Mouse (Mus musculus) hindbrain, embryonic 10.5 days (tissue): ENCODE measurements around the gene Cngb1. TPM values are rescaled to one million over a fixed set of nuclear protein-coding genes. Genes with fewer than 3 reads are reported as not detected.

Source experiments
- DNase-seq: peaks from one replicate; pipeline ENCODE4 v3.0.0-alpha.2; 2017; ENCODE audit warnings: low spot score
- H3K27ac ChIP-seq: fragments of 300-500 bp; sonication (generic); 2 replicates; pipeline ENCODE4 v1.5.1; 2016; ENCODE audit warnings: mild to moderate bottlenecking, moderate library complexity
- H3K27me3 ChIP-seq: fragments of 300-500 bp; sonication (generic); 2 replicates; pipeline ENCODE4 v1.6.1; 2016; ENCODE audit warnings: mild to moderate bottlenecking; ENCODE audit not compliant: poor library complexity, insufficient read depth, severe bottlenecking
- H3K36me3 ChIP-seq: fragments of 300-500 bp; sonication (generic); 2 replicates; pipeline ENCODE4 v1.6.1; 2016; ENCODE audit warnings: mild to moderate bottlenecking, moderate library complexity
- H3K4me1 ChIP-seq: fragments of 300-500 bp; sonication (generic); replicated peaks from 2 replicates; pipeline ENCODE4 v1.6.1; 2016; ENCODE audit warnings: mild to moderate bottlenecking
- H3K4me3 ChIP-seq: fragments of 300-500 bp; sonication (generic); 2 replicates; pipeline ENCODE4 v1.5.1; 2016; ENCODE audit warnings: mild to moderate bottlenecking, moderate library complexity
- H3K9me3 ChIP-seq: fragments of 300-500 bp; sonication (generic); 2 replicates; pipeline ENCODE4 v1.6.1; 2016; ENCODE audit warnings: mild to moderate bottlenecking, moderate library complexity
- WGBS: fragments of 180-500 bp; shearing (Covaris S2); methylation state at CpG from one replicate; pipeline ENCODE4 v1.1.7; 2016; 5-methylcytosine and 5-hydroxymethylcytosine counted together
- polyA plus RNA-seq: library from polyadenylated mRNA; unstranded; fragments of >200 nt; fragmentation: Nextera tagmentation; extraction: Ambion mirVana; gene quantifications from 2 replicates; pipeline ENCODE4 v1.2.1, GENCODE M21; 2016

The Cngb1 gene
- polyA plus RNA-seq, 1 experiment from 2014 or later = 0.59 TPM

DNA sequence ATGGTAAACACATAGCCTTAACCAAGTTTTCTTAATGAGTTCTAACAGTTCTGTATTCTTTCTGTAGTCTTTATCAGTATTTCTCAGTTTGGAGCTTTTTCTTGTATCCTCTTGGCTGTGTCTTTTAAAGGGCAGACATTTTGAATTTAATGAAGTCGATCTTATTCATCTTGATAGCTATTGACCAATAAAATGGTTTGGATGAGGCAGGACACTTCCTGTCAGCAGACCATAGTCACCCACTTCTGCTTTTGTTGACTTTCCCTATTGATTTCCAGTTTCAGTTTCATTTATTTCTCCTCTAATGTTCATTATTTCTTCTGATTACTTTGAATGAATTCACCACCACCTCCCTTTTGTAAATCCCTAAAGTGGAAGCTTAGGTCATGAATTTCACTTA lies 29.3 kb upstream of the Cngb1 start:
- no peak overlapping the region for H3K27ac ChIP-seq
- peaks cover 19% of the 10 kb centered on the region for H3K4me1 ChIP-seq
- no peaks in the 10 kb centered on the region for H3K9me3 ChIP-seq
- no peak overlapping the region for H3K4me3 ChIP-seq
- no peaks in the 10 kb centered on the region for H3K27me3 ChIP-seq
- peaks cover 51% of the 10 kb centered on the region for H3K36me3 ChIP-seq
- WGBS = 97% methylated on average over 1 of the region's 1 CpGs
- DNase-seq = no peak

DNA sequence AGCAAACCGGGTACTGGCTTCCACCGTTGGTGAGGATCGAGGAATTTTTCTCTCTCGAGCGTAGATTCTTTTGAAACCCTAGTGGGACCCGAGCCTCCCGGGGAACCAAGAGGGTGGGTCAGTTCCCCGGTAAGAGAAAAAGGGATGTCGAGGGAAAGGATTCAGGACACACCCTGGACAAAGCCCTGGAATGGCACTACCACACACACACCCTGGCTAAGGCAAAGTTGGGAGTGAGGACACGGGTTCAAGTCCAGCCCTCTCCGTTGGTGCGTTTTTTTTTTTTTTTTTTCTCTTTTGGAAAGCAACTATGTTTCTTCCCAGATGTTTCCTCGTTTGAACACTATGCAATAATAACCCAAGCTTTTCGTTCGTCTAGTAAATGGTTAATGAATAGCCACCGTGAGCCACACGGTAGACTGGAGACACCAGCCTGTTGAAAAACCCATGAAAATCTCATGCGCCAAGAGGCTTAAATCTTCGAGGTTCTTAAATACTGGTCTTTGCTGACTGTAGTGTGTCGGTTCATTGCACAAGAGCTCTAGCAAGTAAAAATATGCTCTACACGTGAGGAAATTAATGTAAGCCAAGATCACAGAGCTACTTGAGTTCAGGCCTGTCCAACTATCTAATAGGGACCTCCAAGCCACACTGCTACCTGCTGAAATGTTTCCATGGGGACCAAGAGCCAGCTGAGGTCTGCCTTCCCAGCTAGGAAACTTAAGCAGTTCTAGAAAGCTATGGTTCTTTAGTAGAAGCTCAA lies 26.2 kb upstream of the Cngb1 start:
- Histone ChIP-seq H3K9me3 (no peaks in the 10 kb centered on the region), H3K4me1 (peaks cover 38% of the 10 kb centered on the region), H3K4me3 (peak overlapping the region; percentile 76), H3K27me3 (no peaks in the 10 kb centered on the region), H3K27ac (peak overlapping the region; percentile 94), H3K36me3 (peaks cover 48% of the 10 kb centered on the region)
- no peak for DNase-seq
- 32% methylated on average over 21 of the region's 21 CpGs for WGBS

DNA sequence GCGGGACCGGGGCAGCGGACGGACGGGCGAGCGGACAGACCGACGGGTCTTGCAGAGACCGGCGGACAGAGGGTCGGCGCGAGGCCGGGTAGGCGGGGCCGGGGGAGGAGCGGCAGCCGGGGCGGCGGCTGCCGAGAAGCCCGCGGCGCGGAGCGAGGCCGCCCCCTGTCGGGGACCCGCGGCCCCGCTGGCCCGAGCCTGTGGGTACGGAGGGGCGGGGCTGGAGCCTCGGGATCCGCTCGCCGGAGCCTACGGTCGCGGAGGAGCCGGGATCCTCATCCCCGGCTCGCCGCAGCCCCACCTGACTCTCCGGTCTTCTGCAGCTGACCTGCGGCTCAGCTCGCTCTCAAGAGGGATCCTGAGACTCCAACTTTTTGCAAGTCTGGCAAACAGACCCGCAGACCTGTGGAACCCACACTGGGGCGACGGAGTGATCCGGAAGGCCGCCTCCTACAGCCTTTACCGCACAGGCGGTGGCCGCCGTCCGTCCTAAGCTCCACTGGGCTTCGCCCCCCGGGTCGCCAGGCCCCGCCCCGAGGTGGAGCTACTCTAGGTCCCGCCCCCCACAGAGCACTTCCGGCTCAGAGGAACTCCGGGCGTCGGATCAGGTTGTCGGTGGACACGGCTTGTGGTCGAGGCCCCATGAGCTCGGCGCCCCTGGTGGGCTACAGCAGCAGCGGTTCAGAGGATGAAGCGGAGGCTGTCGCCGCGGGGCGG lies 25.5 kb upstream of the Cngb1 start, which contains the start of the genes Zfp319 and Usb1:
Gene Zfp319 (minus strand): TSS at position 231 of the 717 bp plus-strand sequence.
Gene Usb1 (plus strand): TSS at position 565 of the 717 bp plus-strand sequence.
- under 1% methylated on average over 79 of the region's 80 CpGs for WGBS
- Histone ChIP-seq H3K27ac (peak within 1 kb of the TSS; percentile 94), H3K4me3 (peak within 1 kb of the TSS; percentile 76), H3K27me3 (no peaks in the 10 kb centered on the region), H3K4me1 (peaks cover 44% of the 10 kb centered on the region), H3K36me3 (peaks cover 51% of the 10 kb centered on the region), H3K9me3 (no peaks in the 10 kb centered on the region)
- peak; percentile 97 for DNase-seq

DNA sequence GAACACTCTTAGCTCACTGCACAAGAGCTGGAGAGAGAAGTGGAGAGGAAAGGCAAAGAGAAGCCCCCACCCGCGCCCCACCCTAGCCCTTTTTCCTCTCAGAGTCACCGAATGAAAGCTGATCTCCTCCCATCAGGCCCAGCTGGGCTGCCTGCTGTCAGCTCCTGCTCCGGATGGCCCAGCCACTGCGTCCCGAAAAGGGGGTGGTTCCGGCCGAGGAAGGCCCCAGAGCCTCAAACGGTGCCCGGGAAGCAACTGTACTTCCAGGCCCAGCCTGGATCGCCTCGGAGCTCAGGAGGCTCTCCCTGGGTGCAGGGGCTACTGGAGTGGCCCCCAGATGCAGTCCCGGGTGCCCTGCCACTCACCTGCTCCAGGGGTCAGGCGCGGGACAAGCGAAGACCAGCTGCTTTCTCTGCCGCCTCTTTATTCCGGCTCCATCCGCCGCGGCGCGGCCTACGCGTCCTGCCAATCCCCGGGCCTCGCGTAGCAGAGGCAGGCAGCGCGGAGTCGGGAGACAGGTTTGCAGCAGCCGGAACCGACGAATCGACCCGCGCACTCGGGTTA lies 24.9 kb upstream of the Cngb1 start:
- DNase-seq = peak; percentile 86
- no peaks in the 10 kb centered on the region for H3K9me3 ChIP-seq
- peaks cover 57% of the 10 kb centered on the region for H3K36me3 ChIP-seq
- peaks cover 47% of the 10 kb centered on the region for H3K4me1 ChIP-seq
- under 1% methylated on average over 38 of the region's 38 CpGs for WGBS
- peak overlapping the region; percentile 94 for H3K27ac ChIP-seq
- H3K4me3 ChIP-seq = peak overlapping the region; percentile 76
- H3K27me3 ChIP-seq = no peaks in the 10 kb centered on the region

DNA sequence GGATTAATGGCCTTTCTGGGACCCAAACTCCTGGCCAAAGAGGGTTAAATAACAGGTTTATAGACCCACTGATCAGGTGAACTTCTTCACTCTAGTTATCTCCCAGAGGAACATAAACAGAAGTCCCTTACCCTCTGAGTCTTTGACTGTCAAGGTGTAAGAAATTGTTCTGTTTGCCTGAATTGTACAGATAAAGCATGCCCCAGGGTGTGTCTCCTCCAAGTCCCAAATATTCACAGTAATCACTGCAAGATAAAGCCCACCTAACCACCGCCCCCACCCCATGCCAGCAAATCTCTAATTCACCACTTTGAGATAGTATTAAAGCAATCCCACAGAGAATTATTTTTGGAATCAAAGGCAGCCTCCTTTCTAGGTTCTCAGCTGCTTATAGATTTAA lies 24.0 kb upstream of the Cngb1 start:
- Histone ChIP-seq H3K27me3 (no peaks in the 10 kb centered on the region), H3K4me3 (peak overlapping the region; percentile 76), H3K36me3 (peaks cover 66% of the 10 kb centered on the region), H3K4me1 (peaks cover 53% of the 10 kb centered on the region), H3K27ac (peak overlapping the region; percentile 94; the same call in 1 of the 2 replicates), H3K9me3 (no peaks in the 10 kb centered on the region)
- DNase-seq = no peak
- WGBS = 84% methylated on average over 1 of the region's 1 CpGs

DNA sequence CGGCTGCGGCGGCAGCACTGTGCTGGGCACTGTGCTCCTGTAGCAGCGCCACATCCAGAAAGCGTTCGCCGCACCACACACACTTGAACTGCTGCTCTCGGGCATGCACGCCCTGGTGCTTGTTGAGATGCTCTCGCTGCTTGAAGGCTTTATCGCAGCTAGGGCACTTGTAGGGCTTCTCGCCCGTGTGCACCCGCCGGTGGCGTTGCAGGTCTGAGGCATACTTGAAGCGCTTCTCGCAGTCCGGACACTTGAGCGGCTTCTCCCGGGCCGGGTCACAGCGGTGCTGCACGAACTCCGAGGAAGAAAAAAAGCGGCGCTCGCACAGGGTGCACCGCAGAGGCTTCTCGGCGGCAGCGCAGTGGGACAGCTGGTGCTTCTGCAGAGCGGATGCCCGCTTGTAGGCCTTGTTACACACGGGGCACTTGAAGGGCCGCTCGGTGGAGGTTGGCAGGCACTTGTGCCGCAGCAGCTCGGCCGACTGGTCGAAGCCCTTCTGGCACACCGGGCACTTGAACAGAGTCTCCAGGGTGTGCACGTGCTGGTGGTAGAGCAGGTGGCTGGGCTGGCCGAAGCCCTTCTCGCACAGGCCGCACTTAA lies 21.6 kb upstream of the Cngb1 start:
- Histone ChIP-seq H3K36me3 (peaks cover 64% of the 10 kb centered on the region), H3K9me3 (no peaks in the 10 kb centered on the region), H3K27me3 (no peaks in the 10 kb centered on the region), H3K4me1 (peaks cover 59% of the 10 kb centered on the region), H3K4me3 (no peak overlapping the region), H3K27ac (no peak overlapping the region)
- DNase-seq = no peak
- WGBS = 85% methylated on average over 46 of the region's 46 CpGs

DNA sequence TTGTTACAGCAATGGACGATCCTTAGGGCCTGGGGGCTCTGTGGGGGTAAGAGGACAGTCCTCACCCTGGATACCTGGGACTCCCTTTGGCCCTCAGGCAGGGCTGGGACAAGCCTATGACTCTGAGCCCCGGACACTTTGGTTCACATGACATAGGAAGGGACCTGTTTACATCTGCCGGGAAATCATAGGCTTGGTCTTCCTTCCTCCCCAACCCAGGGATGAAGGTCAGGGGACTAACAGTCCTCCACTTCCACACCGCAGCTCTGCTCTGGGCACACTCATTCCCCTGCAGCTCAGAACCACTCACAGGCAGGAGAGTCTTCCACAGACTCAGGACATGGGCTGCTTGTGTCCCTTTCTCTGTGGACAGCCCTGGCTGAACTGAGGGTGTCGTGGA lies 20.4 kb upstream of the Cngb1 start:
- H3K9me3 ChIP-seq = no peaks in the 10 kb centered on the region
- no peak overlapping the region for H3K4me3 ChIP-seq

DNA sequence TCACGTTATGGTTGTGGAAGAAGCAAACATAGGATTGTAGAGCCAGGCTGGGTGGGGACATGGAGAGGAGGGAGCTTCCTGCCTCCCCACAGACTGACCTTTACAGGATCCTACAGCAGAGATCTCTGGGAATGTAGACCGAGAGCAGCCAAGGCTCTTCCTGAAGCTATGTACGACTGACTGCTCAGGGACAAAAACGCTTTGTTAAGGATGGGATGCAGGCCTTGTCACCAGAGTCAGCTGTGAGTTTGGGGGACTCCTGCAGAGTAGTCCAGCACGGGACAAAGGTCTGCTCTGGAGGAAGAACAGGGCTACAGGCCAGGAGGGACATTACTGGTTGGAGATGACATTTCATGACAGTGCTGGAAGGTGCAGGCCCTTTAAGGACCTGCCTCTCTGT lies 18.3 kb upstream of the Cngb1 start:
- H3K9me3 ChIP-seq = no peaks in the 10 kb centered on the region
- WGBS = 38% methylated on average over 5 of the region's 5 CpGs
- no peak overlapping the region for H3K4me3 ChIP-seq
- H3K4me1 ChIP-seq = peaks cover 52% of the 10 kb centered on the region
- H3K36me3 ChIP-seq = peaks cover 61% of the 10 kb centered on the region
- 0 out of 2 replicates have a peak overlapping the region, but pooled peaks have one; percentile 5 for H3K27ac ChIP-seq
- no peak for DNase-seq
- H3K27me3 ChIP-seq = peaks cover 21% of the 10 kb centered on the region

More for the DNA sequence above, 20.4 kb upstream of the Cngb1 start:
- no peak for DNase-seq
- H3K27ac ChIP-seq = no peak overlapping the region
- peaks cover 64% of the 10 kb centered on the region for H3K36me3 ChIP-seq
- peaks cover 6% of the 10 kb centered on the region; the same call in 1 of the 2 replicates for H3K27me3 ChIP-seq
- 91% methylated on average over 5 of the region's 5 CpGs for WGBS
- H3K4me1 ChIP-seq = peaks cover 51% of the 10 kb centered on the region

DNA sequence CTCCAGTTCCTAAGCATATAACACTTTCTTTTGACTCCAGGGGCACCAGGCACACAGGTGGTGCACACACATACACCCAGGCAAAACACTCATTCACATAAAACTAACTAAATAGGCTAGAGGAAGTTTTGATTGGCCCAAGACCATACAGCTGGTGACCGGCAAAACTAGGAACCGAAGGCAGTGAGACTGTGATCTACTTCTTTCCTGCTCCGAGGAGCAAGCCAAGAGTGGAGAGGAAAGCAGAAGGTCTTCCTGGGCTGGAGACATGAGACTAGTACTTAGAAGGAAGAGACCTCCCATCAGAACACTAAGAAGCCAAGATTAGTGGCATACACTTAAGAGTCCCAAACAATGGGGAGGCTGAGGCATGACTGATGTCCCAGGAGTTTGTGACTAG lies 16.8 kb upstream of the Cngb1 start:
- no peaks in the 10 kb centered on the region for H3K9me3 ChIP-seq
- H3K4me1 ChIP-seq = peaks cover 49% of the 10 kb centered on the region
- H3K27me3 ChIP-seq = peaks cover 35% of the 10 kb centered on the region
- H3K4me3 ChIP-seq = no peak overlapping the region
- H3K27ac ChIP-seq = no peak overlapping the region
- peaks cover 46% of the 10 kb centered on the region for H3K36me3 ChIP-seq
- 95% methylated on average over 3 of the region's 3 CpGs for WGBS
- DNase-seq = no peak

DNA sequence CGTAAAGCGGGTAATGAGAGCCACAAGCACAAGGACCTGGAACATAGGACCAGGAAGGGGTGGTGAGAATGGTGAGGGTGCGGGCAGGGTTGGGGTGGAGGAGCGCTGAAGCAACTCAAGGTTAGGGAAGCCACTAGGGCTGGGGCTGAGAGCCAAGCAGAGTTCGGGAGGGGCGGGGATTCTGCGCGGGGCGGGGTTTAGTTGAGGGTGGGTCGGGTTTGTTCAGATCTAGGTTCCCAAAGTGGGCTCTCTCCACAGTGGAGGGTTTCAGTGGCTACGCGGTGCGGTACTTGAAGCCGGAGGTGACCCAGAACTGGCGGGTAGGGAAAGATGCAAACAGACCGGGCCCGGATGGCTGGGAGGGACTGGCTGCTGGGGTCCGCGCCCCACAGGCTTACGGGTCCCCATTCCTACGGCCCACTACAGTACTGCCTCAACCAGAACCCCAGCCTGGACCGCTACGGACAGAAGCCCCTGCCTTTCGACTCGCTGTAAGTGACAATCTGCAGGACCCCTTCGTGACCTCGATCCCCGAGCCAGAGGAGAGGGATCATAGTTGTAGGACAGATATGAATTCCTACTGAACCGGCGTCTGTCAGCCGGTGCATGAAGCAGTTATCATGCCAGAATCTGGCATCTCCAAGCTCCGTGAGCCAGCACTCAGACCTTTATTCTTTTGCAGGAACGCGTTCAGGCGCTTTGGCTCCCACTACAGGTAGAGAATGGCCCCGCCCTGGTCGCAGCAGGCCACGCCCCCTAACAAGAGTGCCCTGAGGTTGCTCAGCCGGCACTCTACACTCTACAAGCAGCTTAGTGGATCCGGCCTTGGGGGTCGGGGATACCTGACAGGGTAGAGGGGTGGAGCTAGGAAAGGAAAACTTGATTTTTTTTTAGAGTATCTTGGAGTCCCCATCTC lies 14.1 kb upstream of the Cngb1 start:
- peak overlapping the region; percentile 30; the same call in 1 of the 2 replicates for H3K27ac ChIP-seq
- WGBS = 3% methylated on average over 41 of the region's 41 CpGs

DNA sequence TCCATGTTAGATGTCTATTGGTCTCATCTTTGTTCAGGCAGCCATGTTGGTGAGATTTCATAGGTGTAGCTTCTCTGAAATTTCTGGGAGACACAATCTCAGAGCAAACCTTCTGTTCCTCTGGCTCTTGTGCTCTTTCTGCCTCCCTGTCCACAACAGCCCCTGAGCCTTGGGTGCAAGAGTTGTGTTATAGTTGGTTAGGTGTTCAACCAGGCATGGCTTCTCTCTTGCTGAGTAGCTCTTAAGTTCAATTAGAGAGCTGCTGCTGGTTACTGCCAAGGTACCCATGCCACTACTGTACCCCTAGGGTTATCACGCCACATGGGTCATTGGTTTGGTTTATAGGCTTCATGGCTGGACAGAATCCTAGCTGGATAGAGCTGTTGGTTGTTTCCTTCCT lies 9.0 kb upstream of the Cngb1 start:
- Histone ChIP-seq H3K4me1 (peaks cover 20% of the 10 kb centered on the region), H3K9me3 (no peaks in the 10 kb centered on the region), H3K27ac (no peak overlapping the region), H3K27me3 (peaks cover 20% of the 10 kb centered on the region), H3K4me3 (no peak overlapping the region), H3K36me3 (no peaks in the 10 kb centered on the region)
- no peak for DNase-seq
- WGBS = 89% methylated on average over 1 of the region's 1 CpGs

More for the DNA sequence above, 14.1 kb upstream of the Cngb1 start:
- peaks cover 19% of the 10 kb centered on the region for H3K36me3 ChIP-seq
- peak overlapping the region; percentile 49 for H3K4me3 ChIP-seq
- no peaks in the 10 kb centered on the region for H3K9me3 ChIP-seq
- H3K27me3 ChIP-seq = peaks cover 36% of the 10 kb centered on the region
- DNase-seq = peak; percentile 41
- peaks cover 31% of the 10 kb centered on the region for H3K4me1 ChIP-seq

DNA sequence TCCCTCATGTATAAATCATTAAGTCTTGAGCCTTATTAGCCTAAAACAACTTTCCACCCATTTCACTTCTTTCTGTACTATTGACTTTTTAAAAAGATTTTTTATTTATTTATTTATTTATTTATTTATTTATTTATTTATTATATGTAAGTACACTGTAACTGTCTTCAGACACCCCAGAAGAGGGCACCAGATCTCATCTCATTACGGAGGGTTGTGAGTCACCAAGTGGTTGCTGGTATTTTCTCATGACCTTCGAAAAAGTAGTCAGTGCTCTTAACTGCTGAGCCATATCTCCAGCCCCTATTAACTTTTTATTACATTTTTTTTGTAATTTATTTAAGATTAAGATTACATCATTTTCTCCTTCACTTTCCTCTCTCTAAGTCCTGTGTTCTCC lies 8.3 kb upstream of the Cngb1 start:
- H3K4me1 ChIP-seq = peaks cover 14% of the 10 kb centered on the region
- H3K9me3 ChIP-seq = no peaks in the 10 kb centered on the region
- H3K36me3 ChIP-seq = no peaks in the 10 kb centered on the region
- no peak for DNase-seq
- 90% methylated on average over 2 of the region's 2 CpGs for WGBS
- peaks cover 15% of the 10 kb centered on the region for H3K27me3 ChIP-seq
- H3K4me3 ChIP-seq = no peak overlapping the region
- no peak overlapping the region for H3K27ac ChIP-seq
